Mouse (Mus musculus) ovary, adult 18-20 months (tissue): ENCODE measurements at regions not wholly inside any gene's neighbourhood (a gene's known extent, or its start where the extent isn't known, plus 50 kb on each side); places are given as distances from the start of the nearest gene placed in this dataset.

Experiments used
- DNase-seq: peaks from one replicate; pipeline ENCODE4 v3.0.0; 2022; ENCODE audit warnings: low spot score, mixed read lengths

- no peak for DNase-seq
Measured at GRCm38 (mm10) chr1:73214305-73214946, 198.7 kb upstream of the Tnp1 start.

- DNase-seq, result no peak
Measured at GRCm38 (mm10) chr1:73207421-73207820, 191.7 kb upstream of the Tnp1 start.

DNA sequence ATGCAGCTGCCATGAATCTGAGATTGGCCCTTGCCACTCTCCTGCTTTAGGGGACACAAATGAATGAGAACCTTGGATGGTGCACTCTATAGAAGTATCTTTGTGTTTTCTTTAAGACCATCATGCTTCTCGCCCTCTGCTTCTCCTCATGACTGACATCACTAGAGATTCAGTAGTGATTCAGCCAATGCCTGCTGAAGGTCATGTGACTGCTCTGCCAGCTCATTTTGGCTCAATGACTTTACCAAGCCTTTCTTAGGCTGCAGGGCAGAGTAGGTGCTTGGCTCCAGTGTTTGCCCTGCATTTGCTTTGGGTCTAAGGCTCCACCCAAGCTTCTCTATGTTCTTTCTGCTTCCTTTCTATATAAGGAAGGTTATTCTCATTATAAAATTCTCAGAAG is 190.1 kb upstream of the Tnp1 start:
- DNase-seq, result no peak

- DNase-seq, result no peak
Measured at GRCm38 (mm10) chr1:73200112-73200511, 184.4 kb upstream of the Tnp1 start.

GRCm38 (mm10) chr1:73190832-73191231 is 175.1 kb upstream of the Tnp1 start:
- DNase-seq, result no peak

- DNase-seq, result no peak
Measured at GRCm38 (mm10) chr1:73188796-73189195, 173.1 kb upstream of the Tnp1 start.

- no peak for DNase-seq
Measured at GRCm38 (mm10) chr1:73184477-73184876, 168.8 kb upstream of the Tnp1 start.

DNA sequence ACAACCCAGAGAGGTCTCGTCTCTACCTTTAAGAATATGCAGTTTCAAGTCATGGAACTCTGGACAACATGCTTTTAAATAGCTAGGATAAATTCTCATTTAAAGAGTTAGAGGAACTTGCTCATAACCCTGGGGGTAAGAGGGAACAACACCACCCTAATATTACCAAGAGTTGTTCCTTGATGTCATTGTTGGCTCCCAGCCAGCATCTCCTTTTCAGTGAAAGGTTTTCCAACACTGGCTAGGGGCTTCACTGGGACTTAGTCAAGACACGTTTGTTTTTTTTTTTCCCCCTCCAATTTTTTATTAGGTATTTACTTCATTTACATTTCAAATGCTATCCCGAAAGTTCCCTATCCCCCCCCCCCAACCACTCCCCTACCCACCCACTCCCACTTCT is 163.1 kb upstream of the Tnp1 start:
- no peak for DNase-seq

DNA sequence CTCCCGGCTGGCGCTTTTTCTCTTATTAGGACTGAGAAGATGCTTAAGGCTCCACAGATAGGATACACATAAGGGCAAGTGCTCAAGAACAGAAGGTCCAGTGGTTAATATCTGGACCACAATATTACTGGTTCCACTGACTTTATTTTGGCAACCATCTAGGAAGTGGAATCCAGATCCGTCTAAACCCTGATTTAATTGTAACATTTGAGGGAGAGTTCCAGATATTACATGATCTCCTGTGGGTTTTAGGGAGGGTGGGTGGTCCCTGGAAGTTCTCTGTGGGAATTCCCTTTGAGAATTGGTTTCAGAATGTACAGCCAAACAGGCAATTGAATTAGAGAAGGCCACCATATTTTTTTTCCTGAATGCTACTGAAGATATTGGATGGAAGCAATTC is 161.4 kb upstream of the Tnp1 start:
- no peak for DNase-seq

DNA sequence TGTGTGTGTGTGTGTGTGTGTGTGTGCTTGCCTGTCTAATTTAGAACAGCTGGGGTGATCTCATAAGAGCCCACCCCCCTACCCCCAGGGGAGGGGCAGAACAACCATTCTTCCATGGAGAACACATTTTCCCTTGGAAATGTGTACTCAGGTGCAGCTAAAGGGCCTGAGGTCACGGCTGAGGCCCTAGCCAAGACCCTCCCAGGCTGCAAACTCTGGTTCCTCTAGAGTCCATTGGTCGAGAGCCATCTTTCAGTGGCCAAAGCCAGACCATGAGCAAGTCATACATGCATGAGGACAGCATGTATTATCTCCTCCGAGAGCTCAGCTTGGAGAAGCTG is 154.9 kb upstream of the Tnp1 start:
- no peak for DNase-seq

DNA sequence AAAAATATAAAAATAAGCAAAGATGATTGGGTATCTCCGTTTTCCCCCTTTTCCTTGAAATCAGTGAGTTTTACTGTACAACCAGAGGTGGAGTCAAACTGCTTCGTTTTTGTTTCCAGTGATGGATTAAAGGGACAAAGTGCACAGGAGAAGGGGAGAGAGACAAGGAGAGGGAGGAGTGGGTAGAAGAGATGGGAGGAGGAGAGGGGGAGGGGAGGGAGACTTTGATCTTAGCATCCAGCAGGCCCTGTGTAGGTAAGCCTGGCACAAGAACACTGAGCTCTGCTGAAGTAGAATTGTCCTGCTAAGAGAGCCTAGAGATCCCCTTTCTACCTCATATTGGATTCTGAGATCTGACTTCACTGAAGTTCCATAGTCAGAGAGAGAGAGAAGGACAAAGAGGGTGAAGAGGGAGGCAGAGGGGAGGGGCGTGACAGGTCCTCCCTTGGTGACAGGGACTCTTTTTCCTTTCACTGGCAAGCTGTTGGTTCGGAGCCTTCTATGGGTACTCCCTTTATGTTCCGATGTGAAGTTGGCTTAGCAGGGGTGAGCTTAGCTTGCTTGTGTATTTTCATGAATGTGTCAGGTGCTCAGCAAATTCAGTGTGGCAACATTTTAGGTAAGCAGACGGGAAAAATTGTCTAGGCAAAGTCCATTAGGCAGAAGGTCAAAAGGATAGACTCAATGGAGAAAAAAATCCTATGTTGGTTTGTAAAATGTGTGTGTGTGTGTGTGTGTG is 154.4 kb upstream of the Tnp1 start:
- no peak for DNase-seq

- no peak for DNase-seq
Measured at GRCm38 (mm10) chr1:73169077-73169869, 153.6 kb upstream of the Tnp1 start.

GRCm38 (mm10) chr1:73160199-73160598 is 144.5 kb upstream of the Tnp1 start:
- no peak for DNase-seq

DNA sequence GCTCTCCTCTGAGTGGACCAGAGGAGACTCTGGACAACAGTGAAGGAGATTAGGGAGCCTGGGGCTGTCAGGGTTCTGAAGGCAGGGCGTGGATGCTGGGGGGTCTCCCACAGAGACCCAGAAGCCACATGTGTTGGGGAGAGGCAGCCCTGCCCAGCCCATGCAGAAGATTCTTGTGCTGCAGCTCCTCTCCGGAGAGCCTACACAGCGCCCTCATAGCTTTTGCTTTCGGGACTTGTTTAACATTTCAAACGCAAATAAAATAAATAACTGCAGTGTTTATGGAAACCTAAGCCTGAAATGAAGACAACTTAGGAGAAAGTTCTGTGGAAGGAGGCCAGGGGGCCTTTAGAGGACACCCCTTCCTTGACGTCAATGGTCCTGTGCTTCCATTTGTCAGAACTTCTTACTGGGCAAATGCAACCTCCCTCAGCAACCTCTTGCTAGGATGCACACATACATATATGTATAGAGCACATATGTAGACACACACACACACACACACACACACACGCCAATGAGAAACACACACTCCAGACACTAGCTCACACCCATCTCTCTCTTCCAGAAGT is 143.8 kb upstream of the Tnp1 start:
- DNase-seq, result no peak

DNA sequence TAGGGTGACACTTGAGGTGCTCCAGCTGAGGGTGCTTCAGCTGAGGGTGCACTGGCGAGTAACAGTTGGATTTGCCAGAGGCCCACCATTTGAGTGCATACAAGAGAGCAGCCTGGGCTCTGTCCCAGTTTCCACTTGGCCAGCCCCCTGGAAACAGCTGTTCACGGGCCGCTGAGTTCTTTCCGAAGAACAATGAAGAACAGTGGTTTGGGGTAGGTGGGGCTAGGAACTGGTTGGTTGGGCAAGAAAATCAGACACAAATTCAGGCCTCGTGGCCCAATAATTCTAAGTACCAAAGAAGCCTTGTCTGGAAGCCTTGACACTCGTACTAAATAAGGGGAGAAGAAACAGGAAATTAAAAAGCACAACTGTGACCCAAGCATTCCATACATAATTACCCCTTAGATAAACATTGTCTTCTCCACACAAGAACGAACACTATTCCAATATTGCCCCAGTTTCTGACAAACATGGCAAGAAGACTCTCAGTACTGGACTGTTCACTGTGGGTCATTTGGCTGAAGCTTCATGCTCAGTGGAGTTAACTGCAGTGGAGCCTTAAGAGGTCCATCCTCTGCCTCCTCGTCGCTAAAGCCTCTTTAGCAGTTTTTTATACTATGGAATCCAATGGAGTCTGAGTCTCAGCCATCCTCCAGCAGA is 137.9 kb upstream of the Tnp1 start:
- DNase-seq, result no peak

DNA sequence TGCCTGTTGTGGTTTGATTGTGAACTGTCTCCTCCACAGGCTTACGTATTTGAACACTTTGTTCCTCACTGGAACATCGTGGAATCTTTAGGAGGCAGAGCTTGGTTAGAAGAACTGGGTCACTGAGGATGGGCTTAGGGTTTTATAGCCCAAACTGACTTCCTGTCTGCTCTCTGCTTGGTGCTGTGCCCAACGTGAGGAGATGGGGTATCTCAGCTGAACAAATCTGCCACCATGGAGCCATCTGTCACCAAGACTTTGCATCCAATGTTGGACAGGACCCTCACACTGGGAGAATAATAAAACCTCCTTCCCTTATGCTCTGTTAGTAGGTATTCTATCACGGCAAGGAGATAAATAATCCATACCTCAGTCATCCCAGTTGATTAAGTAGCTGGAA is 134.2 kb upstream of the Tnp1 start:
- no peak for DNase-seq

- DNase-seq, result no peak
Measured at GRCm38 (mm10) chr1:73142845-73143244, 127.1 kb upstream of the Tnp1 start.

DNA sequence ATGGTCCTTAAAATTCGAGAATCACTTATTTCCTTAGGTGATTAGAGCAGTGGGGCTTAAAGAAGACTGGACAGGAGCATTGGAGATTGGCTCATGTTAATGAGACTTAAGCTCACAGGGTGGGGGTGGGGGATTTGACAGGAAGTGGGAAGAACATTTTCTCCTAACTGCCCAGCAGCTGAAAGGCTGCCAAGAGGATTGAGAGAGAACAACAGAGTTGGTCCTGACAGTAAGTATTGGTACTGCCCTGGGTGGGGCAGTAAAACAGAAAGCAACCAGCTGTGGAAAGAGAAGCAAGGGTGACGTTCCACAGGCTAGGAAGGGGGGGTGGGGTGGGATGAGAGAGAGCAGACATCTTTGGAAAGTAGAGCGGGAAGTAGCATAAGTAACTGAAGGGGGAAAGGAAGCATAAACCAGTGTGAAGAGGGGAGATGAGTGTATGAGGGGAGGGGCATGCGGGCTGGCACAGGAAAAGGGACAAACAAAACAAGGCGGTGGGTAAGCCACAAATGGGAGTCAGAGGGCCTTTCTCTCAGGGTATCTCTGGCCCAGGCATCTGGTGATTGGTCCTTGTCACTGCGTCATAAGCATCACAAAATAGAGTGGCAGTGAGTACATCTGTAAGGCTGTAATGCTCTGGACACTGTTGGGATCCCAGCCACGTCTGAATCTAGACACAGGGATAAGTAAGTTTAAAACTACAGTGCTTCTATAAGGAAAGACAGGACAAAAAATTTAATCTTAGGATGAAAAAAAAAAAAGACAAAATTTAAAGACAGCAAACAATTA is 125.0 kb upstream of the Tnp1 start:
- no peak for DNase-seq

- DNase-seq, result no peak
Measured at GRCm38 (mm10) chr1:73130215-73130861, 114.6 kb upstream of the Tnp1 start.

DNA sequence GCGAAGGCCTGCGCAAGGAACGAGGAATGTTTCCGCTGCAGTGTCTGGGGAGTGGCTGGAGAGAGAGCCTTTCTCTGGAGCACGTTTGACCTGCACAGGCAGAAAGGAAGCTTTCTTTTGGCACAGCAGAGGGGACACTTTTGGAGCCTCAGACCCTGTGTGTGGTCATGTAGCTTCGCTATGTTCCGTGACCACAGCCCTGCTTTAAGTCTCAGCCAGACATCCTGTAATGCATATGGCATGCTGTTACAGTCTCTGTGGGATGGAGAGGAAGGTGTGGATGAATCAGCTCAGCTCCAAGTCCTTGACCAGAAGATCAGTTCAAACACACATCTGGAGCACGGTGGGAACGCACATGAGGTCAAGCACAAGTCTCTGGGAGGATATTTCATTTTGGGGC is 107.3 kb upstream of the Tnp1 start:
- no peak for DNase-seq

- DNase-seq, result no peak
Measured at GRCm38 (mm10) chr1:73118661-73119060, 103.0 kb upstream of the Tnp1 start.
